Mouse (Mus musculus): ENCODE results near the gene Gak.

The Gak gene

GRCm38 (mm10) chr5:108602537-108602936, 27.0 kb downstream of the Gak start:
- DNase-seq (ENCODE audit: low read depth, low spot score) = no peak

GRCm38 (mm10) chr5:108599923-108600322, 29.6 kb downstream of the Gak start:
- no peak for DNase-seq (ENCODE audit: low read depth, low spot score)

- DNase-seq (ENCODE audit: low read depth, low spot score) = no peak
These were observed 48.1 kb downstream of the Gak start for GRCm38 (mm10) chr5:108581361-108581891.

- no peak for DNase-seq (ENCODE audit: low read depth, low spot score)
These were observed 56.5 kb downstream of the Gak start for GRCm38 (mm10) chr5:108573054-108573453.

- DNase-seq (ENCODE audit: low read depth, low spot score) = no peak
These were observed 58.6 kb downstream of the Gak start for GRCm38 (mm10) chr5:108570991-108571390.

GRCm38 (mm10) chr5:108567104-108567503, 62.5 kb downstream of the Gak start:
- DNase-seq (ENCODE audit: low read depth, low spot score) = no peak

- DNase-seq (ENCODE audit: low read depth, low spot score) = no peak
These were observed 63.0 kb downstream of the Gak start for GRCm38 (mm10) chr5:108566523-108566922.

GRCm38 (mm10) chr5:108565381-108565780, 64.2 kb downstream of the Gak start:
- no peak for DNase-seq (ENCODE audit: low read depth, low spot score)

GRCm38 (mm10) chr5:108564346-108564745, 65.2 kb downstream of the Gak start:
- no peak for DNase-seq (ENCODE audit: low read depth, low spot score)

GRCm38 (mm10) chr5:108562483-108562882, 67.1 kb downstream of the Gak start:
- DNase-seq (ENCODE audit: low read depth, low spot score) = no peak

- DNase-seq (ENCODE audit: low read depth, low spot score) = no peak
These were observed 72.6 kb downstream of the Gak start for GRCm38 (mm10) chr5:108556986-108557385.

GRCm38 (mm10) chr5:108554041-108554440, 75.5 kb downstream of the Gak start:
- DNase-seq (ENCODE audit: low read depth, low spot score) = no peak

- DNase-seq (ENCODE audit: low read depth, low spot score) = no peak
These were observed 79.4 kb downstream of the Gak start for GRCm38 (mm10) chr5:108550207-108550594.

GRCm38 (mm10) chr5:108549489-108550206, 79.9 kb downstream of the Gak start, which contains the start of gene Cplx1:
Cplx1 (minus strand) TSS chr5:108550024.
- no peak for DNase-seq (ENCODE audit: low read depth, low spot score)

GRCm38 (mm10) chr5:108549137-108549488, 80.4 kb downstream of the Gak start:
- no peak for DNase-seq (ENCODE audit: low read depth, low spot score)

- no peak for DNase-seq (ENCODE audit: low read depth, low spot score)
These were observed 81.9 kb downstream of the Gak start for GRCm38 (mm10) chr5:108547636-108548035.

GRCm38 (mm10) chr5:108543516-108544291, 85.9 kb downstream of the Gak start:
- no peak for DNase-seq (ENCODE audit: low read depth, low spot score)

- no peak for DNase-seq (ENCODE audit: low read depth, low spot score)
These were observed 95.4 kb downstream of the Gak start for GRCm38 (mm10) chr5:108534188-108534587.

GRCm38 (mm10) chr5:108522597-108522996, 107.0 kb downstream of the Gak start:
- no peak for DNase-seq (ENCODE audit: low read depth, low spot score)

GRCm38 (mm10) chr5:108521896-108522295, 107.7 kb downstream of the Gak start:
- no peak for DNase-seq (ENCODE audit: low read depth, low spot score)

GRCm38 (mm10) chr5:108521016-108521415, 108.5 kb downstream of the Gak start:
- DNase-seq (ENCODE audit: low read depth, low spot score) = no peak

GRCm38 (mm10) chr5:108520153-108520552, 109.4 kb downstream of the Gak start:
- DNase-seq (ENCODE audit: low read depth, low spot score) = no peak
